Mouse (Mus musculus) erythroblast, adult 5-6 weeks (primary cell): ENCODE measurements around the gene Ptprn2. TPM values are rescaled to one million over a fixed set of nuclear protein-coding genes. Genes with fewer than 3 reads are reported as not detected.

Experiments used
- ATAC-seq: replicated peaks from 2 replicates; pipeline ENCODE4 v1.8.0; 2016; ENCODE audit warnings: moderate number of reproducible peaks, mild to moderate bottlenecking, moderate TSS enrichment, inconsistent platforms; ENCODE audit not compliant: poor library complexity, low FRiP score, severe bottlenecking
- total RNA-seq, 2 experiments: library from RNA; stranded (forward) in 1 of 2; stranded (reverse) in 1 of 2; fragments of 150-400 nt in 1 of 2; fragments of 200-764, 138-1000 nt in 1 of 2; gene quantifications; 2 replicates each; pipeline versions ENCODE4 v1.2.3 to v1.2.4; 2015 to 2017; ENCODE audit warnings: low replicate concordance in 2 of 2

The Ptprn2 gene
- total RNA-seq, 2 experiments from 2014 or later: not detected

DNA sequence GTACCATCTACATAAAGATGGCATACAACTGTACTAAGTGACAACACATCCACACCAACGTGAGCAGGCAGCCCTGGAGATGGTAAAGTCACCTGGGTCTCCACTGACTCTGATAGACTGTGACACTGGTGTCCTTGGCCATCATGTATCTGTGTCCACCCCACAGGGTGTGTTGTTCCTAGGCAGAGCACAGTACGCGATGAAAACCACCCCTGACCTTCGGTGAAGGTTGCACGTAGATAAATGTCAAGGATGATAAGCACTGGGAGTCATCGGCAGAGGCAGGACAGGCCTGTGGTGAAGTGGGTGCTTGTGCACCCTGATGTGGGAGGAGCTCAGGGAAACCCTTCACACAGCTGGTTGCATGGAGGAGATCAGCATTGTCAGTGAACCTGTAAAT, 541.8 kb downstream of the Ptprn2 start:
- ATAC-seq: no peak

DNA sequence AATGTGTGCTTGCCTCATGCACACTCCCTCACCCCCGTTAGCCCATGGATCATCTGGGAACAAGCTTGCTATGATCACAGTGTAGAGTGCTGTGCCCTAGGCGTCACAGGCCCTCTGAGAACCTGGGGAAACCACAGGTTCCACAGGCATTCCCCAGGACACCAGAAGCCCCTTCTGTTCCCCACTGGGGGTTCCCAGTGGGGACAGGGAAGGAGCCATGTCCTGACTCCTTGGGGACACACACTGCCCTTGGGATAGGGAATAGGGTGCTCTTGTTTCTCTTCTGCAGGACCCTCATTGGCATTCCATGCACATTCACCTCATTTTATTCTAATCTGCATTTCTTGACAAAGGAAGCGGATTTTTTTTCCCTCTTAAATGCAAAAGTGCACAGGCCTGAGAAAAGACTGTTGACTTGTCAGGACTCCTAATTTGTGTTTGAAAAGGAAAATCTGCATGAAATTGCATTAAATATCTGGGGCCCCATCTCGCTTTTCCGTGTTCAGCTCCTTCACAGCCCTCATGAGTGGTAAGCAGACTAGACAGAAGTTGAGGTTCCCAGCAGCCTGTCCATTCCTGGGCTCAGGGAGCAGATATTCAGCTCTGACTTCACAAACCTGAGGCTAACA, 542.9 kb downstream of the Ptprn2 start:
- ATAC-seq: no peak

GRCm38 (mm10) chr12:117033172-117033571, 547.7 kb downstream of the Ptprn2 start:
- no peak for ATAC-seq

DNA sequence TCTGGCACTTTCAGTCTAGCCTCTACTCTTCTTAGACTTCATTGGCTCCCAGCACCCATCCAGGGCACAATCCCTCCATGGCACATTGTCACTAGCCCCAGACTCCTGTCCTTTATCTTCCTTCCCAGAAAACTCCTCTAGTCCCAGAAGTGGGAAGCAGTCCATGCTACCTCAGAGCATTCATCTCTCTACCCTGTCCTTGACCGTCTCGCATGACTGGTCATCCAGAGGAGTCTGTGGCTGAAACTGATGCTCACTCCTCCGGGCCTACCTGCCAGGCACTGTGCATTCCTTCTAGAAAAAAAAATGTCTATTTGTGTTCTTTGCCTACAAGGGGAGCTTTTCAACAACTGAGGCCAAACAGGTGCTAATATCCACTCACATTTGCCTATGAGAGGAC, 549.0 kb downstream of the Ptprn2 start:
- ATAC-seq: no peak

DNA sequence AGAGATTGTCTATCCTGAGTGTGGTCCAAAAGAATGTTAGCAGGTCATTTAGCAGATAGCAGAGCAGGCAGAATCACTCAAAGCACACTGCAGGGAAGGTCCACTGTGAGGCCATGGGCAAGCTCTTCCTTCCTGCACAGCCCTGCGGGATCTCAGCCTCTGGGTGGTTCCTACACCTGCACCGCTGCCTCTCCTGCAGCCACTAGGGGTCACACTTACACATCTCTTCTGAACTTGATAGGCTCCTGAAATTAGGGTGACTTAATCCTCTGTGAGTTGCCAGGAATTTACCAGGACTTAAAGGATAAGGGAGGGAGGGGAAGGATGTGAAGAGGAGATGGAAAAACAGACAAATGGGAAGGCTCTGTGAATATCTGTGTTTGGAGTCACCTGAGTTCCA, 549.7 kb downstream of the Ptprn2 start:
- no peak for ATAC-seq

DNA sequence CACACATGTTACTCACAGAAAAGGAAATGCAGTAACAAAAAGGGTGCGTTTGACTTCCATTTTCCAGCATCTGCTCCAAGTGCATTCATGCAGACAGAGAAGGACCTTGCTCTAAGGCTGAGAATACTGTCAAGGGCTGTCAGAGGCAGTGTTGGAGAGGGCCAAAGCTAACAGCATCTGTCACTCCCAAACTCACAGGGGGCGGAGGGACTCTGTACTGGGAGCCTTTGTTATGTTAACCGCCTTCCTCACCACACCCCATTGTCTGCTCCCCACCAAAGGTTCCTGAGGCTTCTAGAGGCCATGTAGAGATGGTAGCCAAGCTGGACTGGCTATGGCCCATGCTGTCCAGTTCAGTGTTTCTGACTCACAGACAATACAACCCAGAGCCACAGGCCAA, 553.9 kb downstream of the Ptprn2 start:
- no peak for ATAC-seq

- no peak for ATAC-seq
Measured at GRCm38 (mm10) chr12:117041409-117041808, 555.9 kb downstream of the Ptprn2 start.

DNA sequence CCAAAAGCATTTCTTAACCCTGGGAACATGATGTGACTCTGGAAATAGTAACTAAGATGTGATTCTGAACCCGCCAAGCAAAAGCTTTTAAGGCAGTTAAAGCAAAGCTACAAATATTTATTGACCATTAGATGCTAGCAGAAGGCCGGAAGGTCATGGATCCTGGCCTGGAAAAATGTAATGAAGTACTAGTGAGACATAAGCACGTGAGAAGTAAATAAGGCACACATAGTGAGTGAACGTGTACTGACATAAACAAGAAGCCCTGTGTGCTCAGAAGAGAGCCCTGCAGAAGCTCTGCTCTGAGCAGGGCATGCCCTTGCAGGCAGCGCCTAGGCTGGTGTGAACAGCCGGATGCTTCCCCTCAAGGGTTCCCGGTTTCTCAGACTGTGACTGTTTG, 557.2 kb downstream of the Ptprn2 start:
- no peak for ATAC-seq

GRCm38 (mm10) chr12:117047384-117048251, 562.1 kb downstream of the Ptprn2 start:
- no peak for ATAC-seq

DNA sequence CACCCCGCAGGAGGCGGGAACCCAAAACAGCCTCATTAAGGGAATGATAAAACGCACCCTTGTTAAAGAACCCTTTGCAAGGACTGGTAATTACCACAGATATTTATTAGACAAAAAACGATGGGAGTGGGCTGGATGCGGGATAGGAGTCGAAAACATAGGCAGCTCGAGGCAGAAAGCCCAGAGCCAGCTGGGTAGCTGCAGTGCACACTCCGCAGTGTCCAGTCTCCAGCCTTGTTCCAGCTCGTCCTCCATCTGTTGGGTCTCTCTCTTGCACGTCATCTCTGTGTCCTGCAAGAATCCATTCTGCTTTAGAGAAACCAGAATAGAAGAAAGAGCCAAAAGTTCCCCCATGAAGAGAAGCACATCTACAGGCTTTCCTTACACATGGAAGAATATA, 564.3 kb downstream of the Ptprn2 start:
- ATAC-seq: no peak

DNA sequence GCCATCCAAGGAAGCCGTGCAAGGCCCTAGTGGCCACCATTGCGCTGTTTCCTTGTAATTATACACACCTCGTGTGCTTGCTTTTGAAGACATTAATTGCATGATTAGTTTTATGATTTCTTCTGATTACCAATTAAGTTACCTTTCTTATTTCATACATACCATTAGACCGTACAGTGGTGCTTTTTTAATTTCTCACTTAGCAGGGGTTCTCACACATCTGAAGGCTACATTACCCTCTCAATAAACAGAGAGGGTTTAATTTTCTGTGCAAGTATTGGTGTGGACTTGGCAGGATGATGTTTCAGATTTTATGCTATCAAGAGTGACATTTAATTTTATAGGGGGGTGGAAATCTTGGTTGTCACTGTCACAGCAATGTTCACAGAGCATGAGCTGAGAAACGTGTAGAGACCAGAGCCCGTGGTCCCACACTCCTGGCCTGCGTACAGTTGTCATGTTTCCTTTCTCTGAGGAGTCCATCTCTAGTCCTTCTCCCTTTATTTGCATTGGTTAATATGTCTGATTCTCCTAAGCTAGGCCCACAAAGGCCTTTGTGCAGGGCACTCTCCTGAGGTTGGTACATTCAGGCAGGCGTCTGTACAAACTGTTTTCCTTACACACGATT, 567.8 kb downstream of the Ptprn2 start:
- no peak for ATAC-seq

- no peak for ATAC-seq
Measured at GRCm38 (mm10) chr12:117053851-117054769, 568.6 kb downstream of the Ptprn2 start.

DNA sequence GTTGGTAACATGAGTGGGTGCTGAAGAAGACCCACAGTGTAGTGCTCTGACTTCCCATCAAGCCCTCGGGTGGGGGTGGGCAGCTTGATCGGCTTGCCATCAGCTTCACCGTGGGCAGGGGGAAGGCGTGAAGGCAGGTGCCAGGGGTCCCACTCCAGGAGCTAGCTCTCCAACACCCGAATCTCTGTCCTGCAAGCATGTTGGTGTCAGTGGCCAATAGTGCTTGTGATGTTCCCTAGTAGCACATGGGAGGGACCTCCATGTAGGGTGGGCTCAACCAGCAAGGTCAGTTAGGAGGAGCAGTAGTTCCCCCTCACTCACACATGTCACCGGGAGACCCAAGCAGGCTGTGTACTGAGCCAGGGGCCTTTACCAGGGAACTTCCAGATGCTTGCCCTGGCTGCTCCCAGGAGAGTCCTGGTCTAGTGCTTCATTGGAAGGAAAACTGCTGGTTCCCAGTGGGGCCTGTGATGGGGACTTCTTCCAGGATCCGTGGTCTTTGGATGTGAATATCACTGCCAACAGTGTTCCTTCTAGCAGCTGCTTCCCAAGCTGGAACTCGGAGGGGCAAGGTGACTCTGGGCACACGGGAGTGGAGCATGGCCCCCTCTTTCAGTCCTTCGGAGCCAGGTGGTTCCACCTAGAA, 569.5 kb downstream of the Ptprn2 start:
- no peak for ATAC-seq

GRCm38 (mm10) chr12:117058184-117058958, 572.9 kb downstream of the Ptprn2 start:
- no peak for ATAC-seq

DNA sequence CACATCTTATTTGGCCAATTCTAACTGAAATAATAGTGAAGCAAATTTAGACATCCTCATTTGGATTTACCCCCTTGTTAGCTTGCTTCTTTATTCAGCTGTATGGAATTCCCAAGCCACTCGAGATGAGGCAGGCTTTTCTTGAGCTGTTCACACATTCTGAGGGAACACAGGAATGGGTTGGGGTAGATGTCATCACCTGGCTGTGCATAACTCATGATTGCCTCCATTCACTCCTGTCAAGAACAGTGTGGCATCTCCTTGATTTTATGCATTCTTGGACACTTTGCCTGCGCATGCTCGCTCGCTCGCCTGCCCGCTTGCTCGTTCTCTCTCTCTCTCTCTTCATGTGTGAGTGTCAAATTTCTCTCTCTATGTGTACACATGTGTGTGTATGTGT, 573.5 kb downstream of the Ptprn2 start:
- ATAC-seq: no peak

GRCm38 (mm10) chr12:117077664-117078063, 592.1 kb downstream of the Ptprn2 start:
- ATAC-seq: no peak

DNA sequence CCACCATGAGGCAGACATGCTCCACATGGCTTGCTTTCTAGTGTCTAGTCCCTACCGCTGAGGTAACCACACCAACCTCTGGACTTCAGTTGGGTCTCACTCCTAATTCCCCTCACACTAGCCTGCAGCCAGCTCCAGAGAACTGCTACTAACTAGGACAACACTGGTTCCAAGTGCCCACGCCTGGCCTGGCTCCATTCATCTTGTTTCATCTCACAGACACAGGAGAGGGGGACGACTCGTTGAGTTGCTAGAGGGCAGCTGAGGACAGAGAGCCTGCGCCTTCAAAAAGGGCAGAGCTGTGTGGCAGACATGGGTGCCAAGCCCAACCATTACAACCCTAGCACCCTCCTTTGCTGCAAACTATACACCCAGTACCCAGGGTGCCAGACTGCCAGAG, 593.4 kb downstream of the Ptprn2 start:
- no peak for ATAC-seq

- no peak for ATAC-seq
Measured at GRCm38 (mm10) chr12:117079724-117080123, 594.2 kb downstream of the Ptprn2 start.
